Mouse (Mus musculus) midbrain, embryonic 15.5 days (tissue): ENCODE results near the gene Pdgfra. TPM values are rescaled to one million over a fixed set of nuclear protein-coding genes. Genes with fewer than 3 reads are reported as not detected.

Experiments used
- ATAC-seq: fragments of 200-750 bp; cut with Nextera tagmentation; replicated peaks from 2 replicates; pipeline ENCODE4 v1.8.0; 2017; ENCODE audit warnings: moderate TSS enrichment
- H3K27ac ChIP-seq: fragments of 300-500 bp; sonication (generic); 2 replicates; pipeline ENCODE4 v1.5.1; 2015; ENCODE audit warnings: mild to moderate bottlenecking, inconsistent platforms
- H3K27me3 ChIP-seq: fragments of 300-500 bp; sonication (generic); replicated peaks from 2 replicates; pipeline ENCODE4 v1.6.1; 2015; ENCODE audit warnings: inconsistent platforms
- H3K36me3 ChIP-seq: fragments of 300-500 bp; sonication (generic); replicated peaks from 2 replicates; pipeline ENCODE4 v1.6.1; 2015; ENCODE audit warnings: inconsistent platforms
- H3K4me1 ChIP-seq: fragments of 300-500 bp; sonication (generic); 2 replicates; pipeline ENCODE4 v1.6.1; 2015; ENCODE audit warnings: inconsistent platforms
- H3K4me2 ChIP-seq: fragments of 300-500 bp; sonication (generic); 2 replicates; pipeline ENCODE4 v1.6.1; 2015; ENCODE audit warnings: inconsistent platforms, mild to moderate bottlenecking, moderate library complexity
- H3K4me3 ChIP-seq: fragments of 300-500 bp; sonication (generic); 2 replicates; pipeline ENCODE4 v1.5.1; 2015; ENCODE audit warnings: mild to moderate bottlenecking, inconsistent platforms
- H3K9ac ChIP-seq: fragments of 300-500 bp; sonication (generic); 2 replicates; pipeline ENCODE4 v1.6.1; 2015; ENCODE audit warnings: mild to moderate bottlenecking, inconsistent platforms
- H3K9me3 ChIP-seq: fragments of 300-500 bp; sonication (generic); 2 replicates; pipeline ENCODE4 v1.6.1; 2016; ENCODE audit warnings: inconsistent platforms
- WGBS: fragments of 180-500 bp; shearing (Covaris S2); methylation state at CpG from one replicate; pipeline ENCODE4 v1.1.7; 2015; ENCODE audit warnings: mixed read lengths; 5-methylcytosine and 5-hydroxymethylcytosine counted together
- polyA plus RNA-seq: library from polyadenylated mRNA; unstranded; fragments of >200 nt; fragmentation: Nextera tagmentation; extraction: Ambion mirVana; gene quantifications from 2 replicates; pipeline ENCODE4 v1.2.1, GENCODE M21; 2015

Gene Pdgfra
- polyA plus RNA-seq, 1 experiment from 2014 or later, result 11.1 TPM

DNA sequence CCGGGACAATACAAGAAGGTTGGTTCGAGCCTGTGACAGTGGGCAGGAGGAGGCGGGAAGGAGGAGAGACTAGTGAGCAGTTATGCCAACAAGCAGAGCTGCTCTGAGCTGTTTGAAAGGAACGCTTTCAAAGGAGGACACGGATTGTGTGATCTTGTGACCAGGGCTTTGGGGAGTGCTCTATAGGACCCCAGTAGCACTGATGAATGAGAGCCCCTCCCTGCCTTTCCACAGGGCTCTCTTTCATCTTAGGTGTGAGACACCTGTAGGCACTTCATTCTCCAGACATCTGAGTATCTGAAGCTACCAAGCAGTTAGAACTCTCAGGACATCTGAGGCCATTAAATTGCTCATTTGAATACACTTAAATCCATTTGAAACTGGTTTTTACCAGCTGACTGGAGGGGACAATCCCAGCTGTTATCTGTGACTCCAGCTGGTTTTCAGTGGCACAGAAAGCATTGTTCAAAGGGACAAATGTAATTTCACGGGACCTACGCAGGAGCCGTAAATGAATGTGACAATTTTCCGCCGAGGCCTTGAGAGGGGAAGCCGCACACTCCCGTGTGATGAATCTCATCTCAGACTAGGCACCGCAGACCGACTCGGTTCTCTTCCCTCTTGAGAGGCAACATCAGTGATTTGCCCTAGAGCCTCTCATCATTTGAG lies 37.4 kb downstream of the Pdgfra start:
- Histone ChIP-seq H3K27ac (no peak overlapping the region), H3K36me3 (no peaks in the 10 kb centered on the region), H3K4me1 (no peaks in the 10 kb centered on the region), H3K4me3 (no peak overlapping the region), H3K27me3 (no peaks in the 10 kb centered on the region), H3K4me2 (no peak overlapping the region), H3K9me3 (no peaks in the 10 kb centered on the region), H3K9ac (no peak overlapping the region)
- 50% methylated on average over 15 of the region's 15 CpGs for WGBS
- peak; percentile 86 for ATAC-seq

DNA sequence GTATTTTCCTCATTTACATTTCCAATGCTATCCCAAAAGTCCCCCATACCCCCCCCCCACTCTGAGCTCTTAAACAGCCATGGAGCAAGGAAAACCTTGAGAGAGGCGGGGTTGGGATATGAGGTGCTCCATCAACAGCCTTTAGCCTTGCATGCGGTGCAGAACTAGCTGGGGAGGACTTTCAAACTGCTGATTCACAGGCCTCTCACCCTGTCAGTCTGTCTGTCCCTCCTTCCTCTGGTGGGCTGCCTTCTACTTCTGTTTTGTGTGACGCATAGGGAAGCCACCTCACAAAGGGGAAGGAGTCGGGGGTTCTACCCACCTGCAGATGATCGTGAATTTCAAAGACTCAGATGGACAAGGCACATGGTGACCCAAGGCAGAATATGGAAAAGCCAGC lies 41.0 kb downstream of the Pdgfra start:
- WGBS, result 85% methylated on average over 5 of the region's 5 CpGs
- H3K4me3 ChIP-seq, result no peak overlapping the region
- no peaks in the 10 kb centered on the region for H3K9me3 ChIP-seq
- no peaks in the 10 kb centered on the region for H3K4me1 ChIP-seq
- no peak overlapping the region for H3K4me2 ChIP-seq
- ATAC-seq, result no peak
- no peaks in the 10 kb centered on the region for H3K27me3 ChIP-seq
- H3K9ac ChIP-seq, result no peak overlapping the region
- H3K36me3 ChIP-seq, result no peaks in the 10 kb centered on the region
- no peak overlapping the region for H3K27ac ChIP-seq

DNA sequence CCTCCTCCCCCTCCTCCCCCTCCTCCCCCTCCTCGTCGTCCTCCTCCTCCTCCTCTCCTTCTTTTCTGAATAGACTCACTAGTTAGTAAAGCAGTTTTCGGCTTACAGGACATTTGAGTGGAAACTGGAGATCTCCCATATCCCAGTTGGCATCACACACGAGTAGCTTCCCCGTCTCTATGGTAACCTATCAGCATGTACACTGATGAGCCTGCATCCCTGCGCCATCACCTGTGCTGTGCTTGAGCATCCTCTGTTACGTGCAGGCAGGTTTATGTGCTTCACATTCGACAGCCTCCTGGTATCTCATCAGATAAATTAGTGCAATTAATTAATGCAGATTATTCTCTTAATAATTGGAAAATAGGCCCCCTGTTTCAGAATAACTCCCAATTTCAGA lies 46.3 kb downstream of the Pdgfra start:
- no peaks in the 10 kb centered on the region for H3K9me3 ChIP-seq
- ATAC-seq, result peak; percentile 72; the same call in 1 of the 2 replicates
- WGBS, result 56% methylated on average over 8 of the region's 8 CpGs
- H3K9ac ChIP-seq, result no peak overlapping the region
- H3K27me3 ChIP-seq, result no peaks in the 10 kb centered on the region
- H3K4me2 ChIP-seq, result no peak overlapping the region
- no peak overlapping the region for H3K4me3 ChIP-seq
- peaks cover 8% of the 10 kb centered on the region for H3K4me1 ChIP-seq
- no peaks in the 10 kb centered on the region for H3K36me3 ChIP-seq
- H3K27ac ChIP-seq, result no peak overlapping the region

DNA sequence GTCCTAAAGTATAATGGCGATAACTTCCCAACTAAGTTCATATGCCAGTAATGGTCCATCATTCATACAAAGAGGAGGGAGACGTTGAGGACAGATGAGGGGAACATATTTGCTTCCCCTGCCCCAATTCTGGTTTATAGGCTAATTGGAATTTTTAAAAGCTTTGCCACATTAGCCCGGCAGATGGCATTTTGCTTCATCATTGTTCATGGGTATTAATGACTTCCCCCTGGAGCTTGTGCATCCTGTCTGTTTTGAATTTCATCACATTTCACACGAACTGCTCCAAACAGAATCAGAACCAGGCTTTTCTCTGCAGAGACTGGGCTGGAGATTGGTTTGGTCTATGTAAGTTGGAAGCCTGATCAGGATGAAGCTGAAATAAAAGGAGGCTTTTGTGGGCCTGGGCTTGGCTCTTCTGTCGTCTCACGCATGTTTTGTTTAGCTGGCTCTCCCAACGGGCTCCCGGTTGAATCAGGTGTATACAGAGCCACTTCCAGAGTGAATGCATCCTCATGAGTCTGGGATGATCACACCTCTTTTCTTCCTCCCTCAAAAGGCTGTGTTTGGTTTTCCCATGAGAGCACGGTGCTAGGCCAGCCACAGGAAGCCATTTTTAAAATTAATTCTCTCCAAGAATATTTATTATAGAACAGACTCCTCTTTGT lies 47.7 kb downstream of the Pdgfra start:
- no peaks in the 10 kb centered on the region for H3K27me3 ChIP-seq
- no peaks in the 10 kb centered on the region for H3K36me3 ChIP-seq
- no peak overlapping the region for H3K4me3 ChIP-seq
- ATAC-seq, result no peak
- 60% methylated on average over 9 of the region's 9 CpGs for WGBS
- H3K9me3 ChIP-seq, result no peaks in the 10 kb centered on the region
- H3K4me1 ChIP-seq, result peaks cover 8% of the 10 kb centered on the region
- no peak overlapping the region for H3K9ac ChIP-seq
- H3K4me2 ChIP-seq, result no peak overlapping the region
- H3K27ac ChIP-seq, result 0 out of 2 replicates have a peak overlapping the region, but pooled peaks have one; percentile 30

DNA sequence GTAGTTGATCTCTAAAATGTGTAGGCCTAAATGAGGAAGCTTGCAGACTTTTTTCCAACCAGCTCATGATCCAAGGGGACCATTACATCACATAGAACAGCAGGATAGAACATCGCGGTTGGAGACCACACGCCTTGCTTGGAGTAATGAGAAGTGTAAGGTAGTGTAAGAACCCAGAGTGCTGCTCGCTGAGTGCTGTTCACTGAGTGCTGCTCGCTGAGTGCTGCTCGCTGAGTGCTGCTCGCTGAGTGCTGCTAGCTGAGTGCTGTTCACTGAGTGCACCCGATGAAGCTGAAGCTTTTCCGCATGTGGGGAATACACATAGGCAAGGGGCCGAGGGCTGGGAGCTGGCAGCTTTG lies 48.3 kb downstream of the Pdgfra start:
- Histone ChIP-seq H3K4me3 (no peak overlapping the region), H3K9ac (no peak overlapping the region), H3K9me3 (no peaks in the 10 kb centered on the region), H3K27me3 (no peaks in the 10 kb centered on the region), H3K4me1 (peaks cover 8% of the 10 kb centered on the region), H3K36me3 (no peaks in the 10 kb centered on the region), H3K4me2 (no peak overlapping the region), H3K27ac (no peak overlapping the region)
- peak; percentile 70; the same call in 1 of the 2 replicates for ATAC-seq
- 92% methylated on average over 10 of the region's 10 CpGs for WGBS

DNA sequence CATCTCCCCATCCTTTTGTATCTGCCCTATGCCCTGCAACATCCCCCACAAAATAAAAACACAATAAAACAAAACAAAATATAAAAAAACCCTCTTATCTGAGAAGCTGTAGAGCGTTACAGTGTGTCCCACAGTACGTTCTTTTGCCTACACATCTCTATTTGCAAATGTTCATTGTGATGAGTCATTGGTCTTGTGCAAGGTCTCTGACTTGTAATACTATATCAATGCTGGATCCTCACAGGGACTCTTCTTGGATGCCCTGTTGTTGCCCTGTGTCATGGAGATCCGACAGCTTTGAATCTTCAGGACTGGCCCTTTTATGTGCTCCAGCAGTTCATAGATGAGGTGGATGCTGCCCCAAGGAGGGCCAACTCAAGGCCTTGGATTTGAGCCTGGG lies 55.8 kb downstream of the Pdgfra start:
- no peak for ATAC-seq
- no peaks in the 10 kb centered on the region for H3K27me3 ChIP-seq
- no peak overlapping the region for H3K27ac ChIP-seq
- H3K4me2 ChIP-seq, result no peak overlapping the region
- H3K4me3 ChIP-seq, result no peak overlapping the region
- WGBS, result 90% methylated on average over 3 of the region's 3 CpGs
- H3K9ac ChIP-seq, result no peak overlapping the region
- H3K4me1 ChIP-seq, result no peaks in the 10 kb centered on the region
- no peaks in the 10 kb centered on the region for H3K9me3 ChIP-seq
- no peaks in the 10 kb centered on the region for H3K36me3 ChIP-seq

DNA sequence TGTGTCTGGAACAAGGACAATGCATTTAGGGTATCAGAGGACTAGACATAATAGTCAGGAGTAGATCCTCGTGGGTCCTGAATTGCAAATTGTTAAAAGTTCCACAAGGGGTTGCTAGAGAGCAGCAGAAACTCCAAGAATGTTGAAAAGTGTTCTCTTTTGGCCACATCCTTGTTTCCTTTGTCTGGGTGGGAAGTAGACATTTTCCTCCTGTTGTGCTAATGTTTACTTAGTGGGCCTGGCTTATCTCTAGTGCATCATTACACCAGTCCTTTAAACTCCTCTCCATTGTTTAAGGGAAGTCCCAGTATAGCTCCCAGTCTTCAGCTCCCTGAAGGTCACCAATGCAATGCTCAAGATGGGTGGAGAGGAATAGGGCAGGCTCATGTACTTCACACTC lies 57.9 kb downstream of the Pdgfra start:
- no peak for ATAC-seq
- no peaks in the 10 kb centered on the region for H3K36me3 ChIP-seq
- H3K4me3 ChIP-seq, result no peak overlapping the region
- no peak overlapping the region for H3K27ac ChIP-seq
- H3K4me1 ChIP-seq, result no peaks in the 10 kb centered on the region; the same call in 1 of the 2 replicates
- WGBS, result 15% methylated on average over 1 of the region's 1 CpGs
- H3K9me3 ChIP-seq, result no peaks in the 10 kb centered on the region
- no peak overlapping the region for H3K9ac ChIP-seq
- no peak overlapping the region for H3K4me2 ChIP-seq
- H3K27me3 ChIP-seq, result no peaks in the 10 kb centered on the region

DNA sequence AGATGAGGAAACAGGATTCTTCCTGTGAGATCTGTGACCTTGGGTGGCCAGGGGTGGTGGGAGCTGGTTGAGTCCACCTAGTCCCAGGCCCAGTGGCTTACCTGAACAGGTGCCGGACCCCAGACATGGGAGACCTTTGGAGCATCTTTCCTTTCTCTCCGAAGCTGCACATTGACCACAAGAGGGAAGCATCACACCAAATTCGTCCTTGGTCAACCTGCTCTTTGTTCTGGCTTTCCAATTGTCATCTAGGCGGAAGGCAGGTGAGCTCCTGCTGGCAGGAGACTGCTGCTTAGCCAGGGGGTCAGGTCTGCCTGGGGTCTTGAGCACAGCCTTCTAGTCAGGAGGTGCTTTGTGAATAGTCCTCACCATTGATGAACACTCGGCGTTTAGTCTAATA lies 62.4 kb downstream of the Pdgfra start:
- Histone ChIP-seq H3K4me3 (no peak overlapping the region), H3K9ac (no peak overlapping the region), H3K4me2 (no peak overlapping the region), H3K36me3 (no peaks in the 10 kb centered on the region), H3K9me3 (no peaks in the 10 kb centered on the region), H3K27ac (no peak overlapping the region), H3K27me3 (no peaks in the 10 kb centered on the region), H3K4me1 (no peaks in the 10 kb centered on the region; the same call in 1 of the 2 replicates)
- WGBS, result 50% methylated on average over 6 of the region's 6 CpGs
- peak; percentile 65; the same call in 1 of the 2 replicates for ATAC-seq

DNA sequence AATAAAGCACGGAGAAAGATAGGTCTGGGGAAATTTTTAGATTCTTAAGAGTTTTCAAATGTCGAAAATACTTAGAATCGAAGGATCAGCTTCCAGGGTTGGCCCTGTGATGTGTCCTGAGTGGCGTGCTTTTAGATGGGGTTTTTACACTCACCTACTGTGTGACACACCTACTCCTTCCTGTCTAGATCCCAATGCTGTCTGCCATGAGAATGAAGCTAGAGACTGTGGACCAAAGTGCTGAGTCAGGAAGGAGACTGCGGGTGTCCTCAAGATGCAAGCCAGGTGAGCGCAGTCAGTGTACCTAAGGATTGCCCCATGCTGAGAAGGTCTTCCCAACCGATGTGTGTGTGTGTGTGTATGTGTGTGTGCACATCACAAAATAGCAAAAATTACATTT lies 62.8 kb downstream of the Pdgfra start:
- Histone ChIP-seq H3K36me3 (no peaks in the 10 kb centered on the region), H3K4me2 (no peak overlapping the region), H3K9ac (no peak overlapping the region), H3K9me3 (no peaks in the 10 kb centered on the region), H3K27me3 (no peaks in the 10 kb centered on the region), H3K4me3 (no peak overlapping the region), H3K27ac (no peak overlapping the region), H3K4me1 (no peaks in the 10 kb centered on the region; the same call in 1 of the 2 replicates)
- peak; percentile 50; the same call in 1 of the 2 replicates for ATAC-seq
- WGBS, result 83% methylated on average over 7 of the region's 7 CpGs

DNA sequence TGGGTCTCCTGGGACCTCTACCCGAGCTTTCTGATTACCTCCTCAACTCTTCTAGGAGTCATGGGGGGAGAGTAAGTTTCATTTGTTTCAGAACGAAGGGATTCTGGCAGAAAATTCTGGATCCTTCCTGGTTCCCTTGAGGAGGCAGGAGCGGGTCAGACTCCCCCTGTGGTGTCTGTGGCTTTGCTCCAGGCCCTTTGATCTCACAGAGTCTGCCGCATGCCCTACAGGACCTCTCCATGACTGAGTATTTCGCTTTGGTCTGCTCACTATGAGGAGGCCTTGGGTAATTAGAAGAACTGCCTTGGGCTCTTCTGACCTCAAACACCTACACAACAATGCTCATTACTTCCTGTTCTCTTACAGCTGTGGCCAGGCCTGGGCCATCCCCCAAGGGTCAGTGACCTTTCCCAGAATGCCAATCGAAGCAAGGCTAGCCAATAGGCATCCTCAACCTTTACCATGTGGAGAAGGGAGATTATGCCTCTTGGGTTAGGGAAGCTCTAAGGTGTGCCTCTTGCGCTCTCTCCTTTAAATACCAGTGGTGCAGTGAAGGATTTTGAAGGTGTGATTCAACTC lies 63.7 kb downstream of the Pdgfra start:
- Histone ChIP-seq H3K4me3 (no peak overlapping the region), H3K36me3 (no peaks in the 10 kb centered on the region), H3K4me1 (no peaks in the 10 kb centered on the region; the same call in 1 of the 2 replicates), H3K27me3 (no peaks in the 10 kb centered on the region), H3K27ac (no peak overlapping the region), H3K4me2 (no peak overlapping the region), H3K9me3 (no peaks in the 10 kb centered on the region), H3K9ac (no peak overlapping the region)
- peak; percentile 57; the same call in 1 of the 2 replicates for ATAC-seq
- WGBS, result 69% methylated on average over 7 of the region's 7 CpGs

DNA sequence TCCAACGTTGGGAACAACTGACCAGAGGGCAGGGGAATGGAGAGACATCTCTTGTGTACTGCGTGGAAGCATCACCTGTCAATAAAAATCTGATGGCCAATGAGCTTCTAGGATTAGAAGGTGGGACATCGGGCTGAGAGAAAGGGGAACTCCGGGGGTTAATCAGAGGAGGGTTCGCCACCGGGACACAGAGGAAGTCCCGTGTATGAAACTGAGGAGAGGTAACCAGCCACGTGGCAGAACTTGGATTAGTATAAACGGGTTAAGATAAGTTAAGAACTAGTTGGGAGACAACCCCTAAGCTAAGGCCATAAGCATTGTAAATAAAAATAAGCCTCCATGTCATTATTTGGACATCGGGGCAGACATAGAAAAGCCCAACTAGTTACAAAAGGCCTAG lies 69.5 kb downstream of the Pdgfra start:
- H3K4me3 ChIP-seq, result no peak overlapping the region
- H3K36me3 ChIP-seq, result no peaks in the 10 kb centered on the region
- no peaks in the 10 kb centered on the region for H3K9me3 ChIP-seq
- ATAC-seq, result no peak
- no peak overlapping the region for H3K4me2 ChIP-seq
- no peak overlapping the region for H3K27ac ChIP-seq
- 86% methylated on average over 10 of the region's 10 CpGs for WGBS
- peaks cover 9% of the 10 kb centered on the region for H3K4me1 ChIP-seq
- no peaks in the 10 kb centered on the region for H3K27me3 ChIP-seq
- H3K9ac ChIP-seq, result no peak overlapping the region

DNA sequence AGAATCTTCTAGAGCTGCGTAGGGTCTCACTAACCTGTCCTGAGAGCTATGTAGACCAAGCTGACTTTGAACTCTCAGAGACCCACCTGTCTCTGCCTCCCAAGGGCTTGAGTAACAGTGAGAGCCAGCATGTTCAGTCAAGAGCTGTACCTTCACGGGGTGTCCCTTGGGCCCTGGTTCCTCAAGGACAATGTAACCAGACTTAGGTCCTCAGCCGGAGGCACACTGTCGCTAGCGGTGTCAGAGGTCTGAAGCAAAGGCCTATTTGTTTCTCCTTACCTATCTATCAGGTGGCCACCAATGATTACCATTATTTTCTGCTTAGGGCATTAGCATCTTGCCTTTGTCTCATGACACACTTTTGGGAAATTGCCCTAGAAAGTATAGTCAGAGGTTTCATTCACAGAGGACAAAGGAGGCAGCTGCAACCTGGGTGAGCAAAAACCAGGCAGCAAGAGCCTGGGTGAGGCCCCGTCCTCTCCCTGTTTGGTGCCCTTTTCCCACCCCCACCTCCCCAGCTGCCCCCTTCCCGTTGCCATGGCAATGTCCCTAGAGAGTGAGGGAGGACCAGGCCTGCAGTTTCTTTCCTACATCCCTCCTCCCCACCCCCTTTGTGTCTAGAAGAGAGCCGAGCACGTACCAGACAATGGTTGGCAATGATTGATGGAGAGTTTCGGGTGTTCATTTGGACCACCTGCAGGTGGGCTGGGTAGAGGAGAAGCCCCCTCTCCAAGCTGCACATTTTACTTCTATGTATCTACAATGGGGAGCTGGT lies 70.6 kb downstream of the Pdgfra start:
- Histone ChIP-seq H3K9me3 (no peaks in the 10 kb centered on the region), H3K27me3 (no peaks in the 10 kb centered on the region), H3K4me2 (no peak overlapping the region), H3K4me1 (peaks cover 9% of the 10 kb centered on the region), H3K4me3 (no peak overlapping the region), H3K9ac (no peak overlapping the region), H3K27ac (no peak overlapping the region), H3K36me3 (no peaks in the 10 kb centered on the region)
- WGBS, result 41% methylated on average over 10 of the region's 10 CpGs
- peak; percentile 62; the same call in 1 of the 2 replicates for ATAC-seq
